Mouse (Mus musculus): ENCODE data around the gene Cts7.

Gene Cts7

GRCm38 (mm10) chr13:61358097-61358496, at the start of gene Cts7:
Cts7 (minus strand) TSS chr13:61358197.
- TF ChIP-seq POU5F1 (IDR thresholded peaks at IDR 0.05; ENCODE audit: borderline replicate concordance, low read length) (no peak), CTCF (conservative IDR thresholded peaks at IDR 0.05; ENCODE audit: low read length) (no peak), NANOG (IDR thresholded peaks at IDR 0.05; ENCODE audit: borderline replicate concordance, low read length) (no peak)
- no peaks in the 10 kb centered on the region for H3K9me3 ChIP-seq (ENCODE audit: low read length)
- no peak within 1 kb of the TSS for H3K4me3 ChIP-seq (replicated peaks; ENCODE audit: low read length)
- no peaks in the 10 kb centered on the region for H3K27me3 ChIP-seq (ENCODE audit: insufficient read depth, low read length)
- H3K36me3 ChIP-seq (ENCODE audit: insufficient read depth, low read length): no peaks in the 10 kb centered on the region
- H3K4me1 ChIP-seq (replicated peaks; ENCODE audit: low read depth, low read length): no peaks in the 10 kb centered on the region

Data from E14TG2a.4 (cell line).